Mouse (Mus musculus): Measurements from ENCODE around the gene Gm20489. TPM values are rescaled to one million over a fixed set of nuclear protein-coding genes. Genes with fewer than 3 reads are reported as not detected.

Gm20489 gene
- polyA plus RNA-seq, 1 experiment from 2014 or later: not detected

DNA sequence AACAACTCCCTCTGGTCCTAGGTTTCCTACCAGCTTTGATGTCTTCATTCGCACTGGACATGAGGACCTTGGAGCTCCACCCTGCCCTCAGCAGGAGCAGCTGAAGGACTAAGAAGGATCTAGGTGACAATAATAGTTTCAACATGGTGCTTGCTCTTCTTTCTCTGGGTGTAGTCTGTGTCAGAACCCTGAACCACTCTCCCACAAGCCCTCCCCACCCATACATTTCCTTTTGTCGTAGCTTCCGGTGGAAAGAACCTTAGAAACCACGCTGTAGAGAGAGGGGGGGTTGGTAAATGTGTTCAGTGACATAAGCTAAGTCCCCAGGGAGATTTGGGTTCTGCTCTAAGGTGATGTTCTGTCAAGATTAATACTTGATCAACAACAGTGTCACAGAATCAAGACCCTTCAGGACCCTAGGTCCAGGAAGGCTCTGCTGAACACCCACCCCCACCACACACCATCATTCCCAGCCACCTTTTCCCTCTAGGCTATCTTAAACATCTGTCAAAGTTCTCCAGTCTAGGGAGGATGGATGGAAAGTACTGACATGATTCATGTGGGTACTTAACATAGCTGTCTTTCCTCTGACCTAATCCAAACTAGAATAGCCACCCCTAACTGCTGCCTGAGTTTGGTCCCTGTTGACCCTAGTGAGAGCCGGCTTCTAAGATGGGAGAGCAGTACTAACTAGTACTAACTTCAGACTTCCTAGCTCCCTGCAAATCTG lies 633 bp downstream of the Gm20489 start, which contains the start of gene Il2rg:
TSS of gene Il2rg (minus strand) at position 231 of the 730 bp plus-strand sequence.
- Histone ChIP-seq H3K27ac (ENCODE audit: low read length) (peak within 1 kb of the TSS; percentile 31; the same call in 1 of the 2 replicates), H3K9me3 (replicated peaks; ENCODE audit: control insufficient read depth, low read length) (no peaks in the 10 kb centered on the region), H3K27me3 (ENCODE audit: control insufficient read depth, insufficient read depth, low read length) (no peaks in the 10 kb centered on the region; the same call in none of the 2 replicates), H3K36me3 (ENCODE audit: control insufficient read depth, insufficient read depth) (no peaks in the 10 kb centered on the region), H3K4me2 (ENCODE audit: low read depth, low read length) (peak within 1 kb of the TSS; percentile 43), H3K4me1 (ENCODE audit: control insufficient read depth, insufficient read depth, low read length) (no peaks in the 10 kb centered on the region), H3K4me3 (ENCODE audit: low read length) (peak within 1 kb of the TSS; percentile 39), H3K9ac (ENCODE audit: low read length) (peak within 1 kb of the TSS; percentile 29; the same call in 1 of the 2 replicates)
- 0 out of 2 replicates have a peak, but pooled peaks have one; percentile 41 for ATAC-seq (replicated peaks; ENCODE audit: extremely low read depth, insufficient read depth, low FRiP score)
- WGBS: 54% methylated on average over 5 of the region's 5 CpGs

GRCm38 (mm10) chrX:101266631-101267030 lies 2.2 kb downstream of the Gm20489 start:
- Histone ChIP-seq H3K36me3 (ENCODE audit: control insufficient read depth, insufficient read depth) (no peaks in the 10 kb centered on the region), H3K4me2 (ENCODE audit: low read depth, low read length) (peak overlapping the region; percentile 43; the same call in 1 of the 2 replicates), H3K4me3 (ENCODE audit: low read length) (no peak overlapping the region), H3K27ac (ENCODE audit: low read length) (no peak overlapping the region), H3K9ac (ENCODE audit: low read length) (no peak overlapping the region), H3K27me3 (ENCODE audit: control insufficient read depth, insufficient read depth, low read length) (no peaks in the 10 kb centered on the region; the same call in none of the 2 replicates), H3K9me3 (replicated peaks; ENCODE audit: control insufficient read depth, low read length) (no peaks in the 10 kb centered on the region), H3K4me1 (ENCODE audit: control insufficient read depth, insufficient read depth, low read length) (no peaks in the 10 kb centered on the region)
- ATAC-seq (replicated peaks; ENCODE audit: extremely low read depth, insufficient read depth, low FRiP score): no peak
- 90% methylated on average over 6 of the region's 6 CpGs for WGBS

DNA sequence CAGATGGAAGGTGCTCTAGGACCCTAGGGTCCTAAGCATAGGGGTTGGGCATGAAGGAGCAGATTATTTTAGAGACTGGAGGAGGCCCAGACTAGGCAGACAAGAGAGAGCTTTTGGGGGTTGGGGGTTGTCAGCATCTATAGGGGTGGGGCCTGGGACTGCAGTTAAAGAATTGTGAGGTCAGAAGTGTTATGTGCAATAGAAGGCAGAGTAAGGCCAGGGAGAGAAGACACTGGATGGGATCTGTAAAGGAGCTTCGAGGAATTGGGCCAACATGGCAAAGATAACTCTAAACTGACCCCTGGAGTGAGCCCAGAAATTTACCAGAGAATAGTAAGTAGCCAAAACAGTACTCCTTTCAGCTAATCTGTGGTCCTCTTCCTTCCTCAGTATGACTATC lies 4.9 kb downstream of the Gm20489 start, which contains the start of gene Gm614:
TSS of gene Gm614 (minus strand) at position 101 of the 400 bp plus-strand sequence.
- no peaks in the 10 kb centered on the region for H3K9me3 ChIP-seq (replicated peaks; ENCODE audit: control insufficient read depth, low read length)
- H3K4me1 ChIP-seq (ENCODE audit: control insufficient read depth, insufficient read depth, low read length): peaks cover 7% of the 10 kb centered on the region; the same call in 1 of the 2 replicates
- no peak within 1 kb of the TSS for H3K4me2 ChIP-seq (ENCODE audit: low read depth, low read length)
- no peak within 1 kb of the TSS for H3K27ac ChIP-seq (ENCODE audit: low read length)
- H3K36me3 ChIP-seq (ENCODE audit: control insufficient read depth, insufficient read depth): no peaks in the 10 kb centered on the region
- no peaks in the 10 kb centered on the region; the same call in none of the 2 replicates for H3K27me3 ChIP-seq (ENCODE audit: control insufficient read depth, insufficient read depth, low read length)
- WGBS: 73% methylated on average over 1 of the region's 1 CpGs
- no peak for ATAC-seq (replicated peaks; ENCODE audit: extremely low read depth, insufficient read depth, low FRiP score)
- H3K9ac ChIP-seq (ENCODE audit: low read length): no peak within 1 kb of the TSS
- no peak within 1 kb of the TSS for H3K4me3 ChIP-seq (ENCODE audit: low read length)

DNA sequence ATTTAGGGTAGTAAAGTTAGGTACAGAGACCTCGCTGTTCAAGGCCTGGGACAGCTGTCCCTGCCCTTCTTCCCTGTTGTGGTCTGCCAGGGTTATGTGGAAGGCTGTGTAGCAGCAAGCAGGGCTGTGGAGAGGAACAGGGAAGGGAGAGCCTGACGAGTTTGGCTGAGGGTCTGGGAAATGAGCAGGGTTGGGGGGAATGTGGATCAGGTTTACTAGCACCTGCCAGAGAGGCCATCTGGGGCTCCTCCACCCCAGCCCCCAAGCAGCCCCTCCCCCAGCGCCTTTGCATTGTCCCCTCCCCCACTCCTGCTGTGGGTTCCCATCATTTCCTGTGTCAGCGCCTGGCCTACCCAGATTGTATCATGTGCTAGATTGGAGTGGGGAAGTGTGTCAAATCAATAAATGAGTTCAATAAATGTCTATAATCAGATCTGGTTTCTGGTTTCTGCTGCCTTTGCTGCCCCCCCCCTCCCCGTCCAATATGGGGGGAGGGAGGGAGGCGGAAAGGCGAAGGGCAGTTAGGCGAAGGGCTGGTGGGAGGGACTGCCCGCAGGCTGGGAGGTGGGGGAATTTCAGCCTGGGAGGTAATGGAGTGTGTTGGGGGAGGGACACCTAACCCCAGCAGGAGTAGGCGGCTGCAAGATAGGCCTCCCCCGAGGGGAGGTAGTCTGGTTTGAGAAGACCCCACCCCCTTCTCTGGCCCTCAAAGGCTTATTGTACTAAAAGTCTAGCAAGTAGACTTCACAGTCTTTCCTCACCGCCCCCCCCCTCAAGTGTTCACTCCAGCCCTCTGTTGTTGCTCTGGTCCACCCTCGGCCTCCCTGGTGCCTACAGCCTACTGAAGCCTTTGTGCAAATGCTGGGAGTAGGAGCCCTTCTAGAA lies 8.1 kb downstream of the Gm20489 start:
- no peak overlapping the region for H3K9ac ChIP-seq (ENCODE audit: low read length)
- peak; percentile 31; the same call in 1 of the 2 replicates for ATAC-seq (replicated peaks; ENCODE audit: extremely low read depth, insufficient read depth, low FRiP score)
- no peaks in the 10 kb centered on the region for H3K9me3 ChIP-seq (replicated peaks; ENCODE audit: control insufficient read depth, low read length)
- no peak overlapping the region for H3K4me3 ChIP-seq (ENCODE audit: low read length)
- 0 out of 2 replicates have a peak overlapping the region, but pooled peaks have one; percentile 13 for H3K4me2 ChIP-seq (ENCODE audit: low read depth, low read length)
- no peaks in the 10 kb centered on the region for H3K36me3 ChIP-seq (ENCODE audit: control insufficient read depth, insufficient read depth)
- 20% methylated on average over 11 of the region's 13 CpGs for WGBS
- H3K27me3 ChIP-seq (ENCODE audit: control insufficient read depth, insufficient read depth, low read length): no peaks in the 10 kb centered on the region; the same call in 1 of the 2 replicates
- H3K27ac ChIP-seq (ENCODE audit: low read length): peak overlapping the region; percentile 32
- H3K4me1 ChIP-seq (ENCODE audit: control insufficient read depth, insufficient read depth, low read length): peaks cover 7% of the 10 kb centered on the region; the same call in 1 of the 2 replicates

DNA sequence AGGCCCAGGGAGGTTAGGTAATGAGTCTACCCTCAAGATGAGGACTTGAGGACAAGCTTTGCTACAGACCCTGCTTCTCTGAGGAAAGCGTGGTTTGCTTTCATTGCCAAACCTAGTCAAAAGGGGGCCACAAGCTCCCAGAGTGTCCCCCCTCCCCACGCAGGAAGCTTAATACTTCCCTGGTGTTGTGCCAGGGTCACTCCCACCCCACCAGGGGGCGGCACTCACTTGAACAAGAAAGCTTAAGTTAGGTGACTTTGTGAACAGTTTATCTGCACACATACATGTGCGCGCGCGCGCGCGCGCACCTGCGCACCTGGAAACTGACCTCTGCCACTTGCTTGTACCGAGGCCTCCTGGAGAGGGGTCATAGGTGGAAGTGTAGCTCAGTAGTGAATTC lies 12.2 kb downstream of the Gm20489 start:
- ATAC-seq (replicated peaks; ENCODE audit: extremely low read depth, insufficient read depth, low FRiP score): no peak
- Histone ChIP-seq H3K4me2 (ENCODE audit: low read depth, low read length) (no peak overlapping the region), H3K4me3 (ENCODE audit: low read length) (no peak overlapping the region)

DNA sequence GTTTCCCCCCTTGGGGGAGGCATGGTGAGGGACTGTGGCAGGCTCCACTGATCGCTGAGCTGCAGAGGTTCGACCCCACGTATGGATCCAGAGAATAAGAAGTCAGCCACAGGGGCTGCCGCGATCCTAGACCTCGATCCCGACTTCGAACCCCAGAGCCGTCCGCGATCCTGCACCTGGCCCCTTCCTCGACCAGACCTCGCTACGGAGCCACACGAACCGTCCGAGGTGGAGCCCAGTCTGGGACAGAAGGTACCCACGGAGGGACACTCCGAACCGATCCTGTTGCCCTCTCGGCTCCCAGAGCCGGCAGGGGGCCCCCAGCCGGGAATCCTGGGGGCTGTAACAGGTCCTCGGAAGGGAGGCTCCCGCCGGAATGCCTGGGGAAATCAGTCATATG lies 14.1 kb downstream of the Gm20489 start:
- H3K4me1 ChIP-seq (ENCODE audit: control insufficient read depth, insufficient read depth, low read length): peaks cover 3% of the 10 kb centered on the region; the same call in 1 of the 2 replicates
- H3K36me3 ChIP-seq (ENCODE audit: control insufficient read depth, insufficient read depth): no peaks in the 10 kb centered on the region
- H3K27me3 ChIP-seq (ENCODE audit: control insufficient read depth, insufficient read depth, low read length): no peaks in the 10 kb centered on the region
- peak overlapping the region; percentile 68 for H3K4me2 ChIP-seq (ENCODE audit: low read depth, low read length)
- WGBS: 15% methylated on average over 24 of the region's 26 CpGs
- ATAC-seq (replicated peaks; ENCODE audit: extremely low read depth, insufficient read depth, low FRiP score): no peak
- H3K4me3 ChIP-seq (ENCODE audit: low read length): peak overlapping the region; percentile 61
- peak overlapping the region; percentile 76 for H3K9ac ChIP-seq (ENCODE audit: low read length)
- H3K27ac ChIP-seq (ENCODE audit: low read length): peak overlapping the region; percentile 75
- H3K9me3 ChIP-seq (replicated peaks; ENCODE audit: control insufficient read depth, low read length): no peaks in the 10 kb centered on the region

More for the DNA sequence above, 12.2 kb downstream of the Gm20489 start:
- peaks cover 10% of the 10 kb centered on the region for H3K4me1 ChIP-seq (ENCODE audit: control insufficient read depth, insufficient read depth, low read length)
- H3K27ac ChIP-seq (ENCODE audit: low read length): no peak overlapping the region
- H3K9me3 ChIP-seq (replicated peaks; ENCODE audit: control insufficient read depth, low read length): no peaks in the 10 kb centered on the region
- WGBS: 80% methylated on average over 13 of the region's 13 CpGs
- H3K9ac ChIP-seq (ENCODE audit: low read length): no peak overlapping the region
- H3K36me3 ChIP-seq (ENCODE audit: control insufficient read depth, insufficient read depth): no peaks in the 10 kb centered on the region
- no peaks in the 10 kb centered on the region for H3K27me3 ChIP-seq (ENCODE audit: control insufficient read depth, insufficient read depth, low read length)

DNA sequence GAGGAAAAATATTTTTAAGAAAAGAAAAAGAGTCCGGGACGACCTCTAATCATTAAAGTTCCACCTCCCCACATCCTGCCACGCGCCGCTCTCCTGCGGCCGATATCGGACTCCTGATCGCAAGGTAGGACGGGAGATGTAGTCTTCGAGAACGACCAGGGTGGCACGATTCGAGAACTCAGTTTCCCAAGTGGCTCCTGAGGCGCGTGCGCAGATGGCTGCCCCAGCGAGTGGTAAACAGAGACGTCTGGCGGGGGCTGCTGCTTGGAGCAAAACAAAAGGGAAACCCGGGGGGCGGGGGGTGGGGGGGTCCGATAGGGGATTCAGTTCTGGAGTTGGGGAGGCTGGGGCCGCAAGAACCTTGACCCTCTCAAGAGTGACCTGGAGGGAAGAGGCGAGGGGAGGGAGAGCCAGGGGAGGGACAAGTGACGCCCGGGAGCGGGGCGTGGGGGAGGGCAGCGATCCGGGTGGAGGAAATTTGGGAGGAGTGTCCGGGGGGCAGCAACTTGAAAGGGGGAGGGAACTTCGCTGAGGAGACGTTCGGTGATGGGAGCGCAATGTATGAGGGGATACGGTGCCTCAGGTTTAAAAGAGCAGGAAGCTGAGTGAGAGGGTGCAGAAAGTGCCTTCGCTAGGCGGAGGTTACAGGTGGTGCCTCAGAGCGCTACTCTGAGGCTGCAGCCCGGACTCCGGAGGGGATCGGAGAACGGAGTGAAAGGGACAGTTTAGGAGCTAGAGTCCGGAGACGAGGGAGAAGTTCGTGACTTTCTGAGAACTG lies 14.7 kb downstream of the Gm20489 start, which contains the start of gene Foxo4:
TSS of gene Foxo4 (plus strand) at position 577 of the 778 bp plus-strand sequence.
- Histone ChIP-seq H3K4me1 (ENCODE audit: control insufficient read depth, insufficient read depth, low read length) (peaks cover 3% of the 10 kb centered on the region; the same call in 1 of the 2 replicates), H3K9me3 (replicated peaks; ENCODE audit: control insufficient read depth, low read length) (no peaks in the 10 kb centered on the region), H3K4me3 (ENCODE audit: low read length) (peak within 1 kb of the TSS; percentile 61), H3K27me3 (ENCODE audit: control insufficient read depth, insufficient read depth, low read length) (no peaks in the 10 kb centered on the region), H3K27ac (ENCODE audit: low read length) (peak within 1 kb of the TSS; percentile 75), H3K9ac (ENCODE audit: low read length) (peak within 1 kb of the TSS; percentile 76), H3K4me2 (ENCODE audit: low read depth, low read length) (peak within 1 kb of the TSS; percentile 68), H3K36me3 (ENCODE audit: control insufficient read depth, insufficient read depth) (no peaks in the 10 kb centered on the region)
- peak; percentile 89 for ATAC-seq (replicated peaks; ENCODE audit: extremely low read depth, insufficient read depth, low FRiP score)
- WGBS: 14% methylated on average over 47 of the region's 47 CpGs

DNA sequence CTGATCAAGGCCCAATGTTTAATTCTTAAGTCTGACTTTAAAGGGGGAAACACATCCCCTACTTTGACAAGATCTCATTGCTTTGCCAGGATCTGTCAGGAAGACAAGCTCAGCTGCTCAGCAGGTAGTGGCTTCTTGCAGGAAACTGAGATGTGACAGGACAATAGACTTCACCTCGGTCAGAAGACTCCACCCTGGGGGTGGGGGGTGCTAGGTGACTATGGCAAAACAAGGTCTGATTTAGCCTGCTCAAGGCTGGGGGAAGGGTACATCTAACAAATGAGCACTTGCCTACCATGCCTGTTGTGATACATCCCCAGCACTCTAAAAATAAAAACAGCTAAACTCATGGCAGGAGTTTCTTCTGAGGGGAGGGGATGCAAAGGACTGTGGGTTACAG lies 23.8 kb downstream of the Gm20489 start:
- no peaks in the 10 kb centered on the region for H3K36me3 ChIP-seq (ENCODE audit: control insufficient read depth, insufficient read depth)
- no peak overlapping the region for H3K4me2 ChIP-seq (ENCODE audit: low read depth, low read length)
- no peak overlapping the region for H3K4me3 ChIP-seq (ENCODE audit: low read length)
- H3K9ac ChIP-seq (ENCODE audit: low read length): no peak overlapping the region
- no peaks in the 10 kb centered on the region for H3K9me3 ChIP-seq (replicated peaks; ENCODE audit: control insufficient read depth, low read length)
- H3K27ac ChIP-seq (ENCODE audit: low read length): no peak overlapping the region
- no peak for ATAC-seq (replicated peaks; ENCODE audit: extremely low read depth, insufficient read depth, low FRiP score)
- WGBS: 25% methylated on average over 1 of the region's 1 CpGs
- no peaks in the 10 kb centered on the region for H3K27me3 ChIP-seq (ENCODE audit: control insufficient read depth, insufficient read depth, low read length)
- H3K4me1 ChIP-seq (ENCODE audit: control insufficient read depth, insufficient read depth, low read length): no peaks in the 10 kb centered on the region
